Mouse (Mus musculus) small intestine, adult 2 months (tissue): ENCODE measurements around the gene Paf1. TPM values are rescaled to one million over a fixed set of nuclear protein-coding genes. Genes with fewer than 3 reads are reported as not detected.
A peak's percentile ranks its signal among the peaks of the same experiment; 100 is the strongest.

Experiments used
- H3K27ac ChIP-seq: fragments of 200-500 bp; 2 replicates; pipeline ENCODE4 v1.5.1; 2012; ENCODE audit warnings: low read depth, low read length, control low read depth, inconsistent platforms; ENCODE audit not compliant: insufficient read depth
- H3K27me3 ChIP-seq: fragments of 200-500 bp; 2 replicates; pipeline ENCODE4 v1.6.1; 2012; ENCODE audit warnings: mild to moderate bottlenecking, moderate library complexity, low read length, inconsistent platforms; ENCODE audit not compliant: control insufficient read depth, insufficient read depth
- H3K36me3 ChIP-seq: fragments of 200-500 bp; 2 replicates; pipeline ENCODE4 v1.6.1; 2012; ENCODE audit warnings: mild to moderate bottlenecking, low read length, control low read depth, inconsistent platforms; ENCODE audit not compliant: control insufficient read depth, insufficient read depth
- H3K4me1 ChIP-seq: fragments of 200-500 bp; 2 replicates; pipeline ENCODE4 v1.6.1; 2012; ENCODE audit warnings: low read length, inconsistent platforms, mixed read lengths; ENCODE audit not compliant: control insufficient read depth, insufficient read depth, insufficient read length
- H3K4me3 ChIP-seq: fragments of 200-500 bp; 2 replicates; pipeline ENCODE4 v1.5.1; 2012; ENCODE audit warnings: low read depth, mild to moderate bottlenecking, control low read depth, inconsistent platforms, low read length, moderate library complexity
- CTCF ChIP-seq: fragments of 200-500 bp; IDR thresholded peaks from 2 replicates; pipeline ENCODE4 v1.5.1; 2012; ENCODE audit warnings: low read depth, mild to moderate bottlenecking, control low read depth, inconsistent platforms, low read length, moderate library complexity, mixed read lengths; ENCODE audit not compliant: insufficient replicate concordance, insufficient read length; ENCODE audit errors: extremely low read depth
- POLR2A ChIP-seq: fragments of 200-500 bp; IDR thresholded peaks from 2 replicates; pipeline ENCODE4 v1.6.1; 2012; ENCODE audit warnings: low read depth, mild to moderate bottlenecking, control low read depth, inconsistent platforms, low read length, moderate library complexity
- WGBS: fragments of 180-500 bp; shearing (Covaris S2); methylation state at CpG from one replicate; pipeline ENCODE4 v1.1.7; 2018; 5-methylcytosine and 5-hydroxymethylcytosine counted together
- polyA plus RNA-seq: library from polyadenylated mRNA; depleted of rRNA; stranded (reverse); fragments of >200 nt; gene quantifications from 2 replicates; pipeline ENCODE4 v1.2.3, GENCODE M21; 2012

The Paf1 gene
- polyA plus RNA-seq, 1 experiment: 67.1 TPM

GRCm38 (mm10) chr7:28376011-28376771 is 16.6 kb upstream of the Paf1 start:
- 0 out of 2 replicates have a peak, but pooled peaks have one; percentile 2 for TF ChIP-seq CTCF
- TF ChIP-seq POLR2A: peak; percentile 91
- Histone ChIP-seq H3K27me3 (no peaks in the 10 kb centered on the region), H3K4me3 (peak overlapping the region; percentile 52), H3K36me3 (peaks cover 18% of the 10 kb centered on the region), H3K4me1 (peaks cover 9% of the 10 kb centered on the region; the same call in 1 of the 2 replicates), H3K27ac (peak overlapping the region; percentile 100)
- WGBS: 1% methylated on average over 30 of the region's 30 CpGs

- H3K36me3 ChIP-seq: peaks cover 18% of the 10 kb centered on the region
- peak overlapping the region; percentile 98 for H3K27ac ChIP-seq
- peaks cover 13% of the 10 kb centered on the region; the same call in 1 of the 2 replicates for H3K4me1 ChIP-seq
- TF ChIP-seq POLR2A (no peak), CTCF (no peak)
- peak overlapping the region; percentile 78 for H3K4me3 ChIP-seq
- no peaks in the 10 kb centered on the region for H3K27me3 ChIP-seq
- WGBS: 11% methylated on average over 18 of the region's 18 CpGs
Measured at GRCm38 (mm10) chr7:28377190-28378065, 15.3 kb upstream of the Paf1 start.

GRCm38 (mm10) chr7:28378066-28378690 is 14.6 kb upstream of the Paf1 start:
- peaks cover 16% of the 10 kb centered on the region; the same call in 1 of the 2 replicates for H3K4me1 ChIP-seq

GRCm38 (mm10) chr7:28378769-28379651 is 13.7 kb upstream of the Paf1 start:
- no peaks in the 10 kb centered on the region for H3K27me3 ChIP-seq
- peak overlapping the region; percentile 78 for H3K4me3 ChIP-seq
- H3K27ac ChIP-seq: peak overlapping the region; percentile 98
- peak; percentile 100 for TF ChIP-seq POLR2A
- TF ChIP-seq CTCF: no peak
- H3K4me1 ChIP-seq: peaks cover 21% of the 10 kb centered on the region; the same call in 1 of the 2 replicates
- WGBS: under 1% methylated on average over 53 of the region's 53 CpGs
- H3K36me3 ChIP-seq: peaks cover 18% of the 10 kb centered on the region

More at GRCm38 (mm10) chr7:28378066-28378690, 14.6 kb upstream of the Paf1 start:
- WGBS: 2% methylated on average over 32 of the region's 32 CpGs
- H3K36me3 ChIP-seq: peaks cover 18% of the 10 kb centered on the region
- H3K4me3 ChIP-seq: peak overlapping the region; percentile 78
- TF ChIP-seq CTCF (no peak), POLR2A (peak; percentile 41)
- peak overlapping the region; percentile 98 for H3K27ac ChIP-seq
- H3K27me3 ChIP-seq: no peaks in the 10 kb centered on the region

- peak within 1 kb of the TSS; percentile 78 for H3K4me3 ChIP-seq
- peak within 1 kb of the TSS; percentile 98 for H3K27ac ChIP-seq
- TF ChIP-seq CTCF: no peak
- no peak for TF ChIP-seq POLR2A
- peaks cover 18% of the 10 kb centered on the region for H3K36me3 ChIP-seq
- WGBS: 27% methylated on average over 17 of the region's 17 CpGs
- H3K27me3 ChIP-seq: no peaks in the 10 kb centered on the region
- peaks cover 28% of the 10 kb centered on the region; the same call in 1 of the 2 replicates for H3K4me1 ChIP-seq
Measured at GRCm38 (mm10) chr7:28380237-28381016, 12.3 kb upstream of the Paf1 start, which contains the start of gene Zfp36. Zfp36 (minus strand) TSS chr7:28380253.
